Comparison of ENCODE assay signal across 7 mouse cellular contexts in the genomic region with DNA sequence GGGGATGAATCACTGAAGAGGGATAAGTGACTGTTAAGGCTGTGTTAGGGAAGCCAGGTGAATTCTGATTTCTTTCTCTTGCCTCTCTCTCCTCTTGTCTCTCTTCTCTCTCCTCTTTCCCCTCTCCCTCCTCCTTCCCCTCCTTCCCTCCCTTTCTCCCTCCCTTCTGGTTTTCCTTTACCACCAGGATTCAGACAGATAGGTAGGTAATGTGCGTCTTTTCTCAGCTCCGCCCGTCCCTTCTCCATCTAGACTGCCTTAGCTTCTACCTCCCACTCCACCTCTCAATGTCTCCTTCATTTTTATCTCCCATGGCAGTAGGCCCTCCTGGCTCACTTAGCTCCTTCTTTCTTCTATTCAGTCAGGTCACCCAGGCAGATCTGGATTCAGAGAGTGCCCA. TPM values are rescaled to one million over a fixed set of nuclear protein-coding genes. Genes with fewer than 3 reads are reported as not detected.
DNase-seq lines count a peak whose midpoint lies in the region; ATAC-seq and TF ChIP-seq lines count a peak whose summit lies in the region.

No protein-coding gene starts in this region.

- H3K4me3 ChIP-seq in lung, embryonic 15.5 days = peak overlapping the region; percentile 57
- peak overlapping the region; percentile 60 for H3K4me3 ChIP-seq in forebrain, embryonic 10.5 days
- peak overlapping the region; percentile 66 for H3K4me3 ChIP-seq in limb, embryonic 10.5 days
- peak overlapping the region; percentile 66 for H3K4me3 ChIP-seq in olfactory bulb, adult 2 months (ENCODE audit: insufficient read depth, low read depth, low read length)

- H3K9ac ChIP-seq in lung, embryonic 15.5 days = peak overlapping the region; percentile 60

- no peaks in the 10 kb centered on the region for H3K27me3 ChIP-seq in lung, embryonic 15.5 days
- H3K27me3 ChIP-seq in forebrain, embryonic 10.5 days (ENCODE audit: poor library complexity, severe bottlenecking) = peaks cover 65% of the 10 kb centered on the region
- H3K27me3 ChIP-seq in limb, embryonic 10.5 days (ENCODE audit: low read depth, poor library complexity, severe bottlenecking) = peaks cover 58% of the 10 kb centered on the region

- TF ChIP-seq POLR2A in olfactory bulb, adult 2 months (IDR thresholded peaks at IDR 0.05; ENCODE audit: insufficient read depth, low read depth, low read length) = no peak

- no peaks in the 10 kb centered on the region for H3K9me3 ChIP-seq in lung, embryonic 15.5 days
- no peaks in the 10 kb centered on the region for H3K9me3 ChIP-seq in forebrain, embryonic 10.5 days
- H3K9me3 ChIP-seq in limb, embryonic 10.5 days (replicated peaks) = no peaks in the 10 kb centered on the region

- H3K27ac ChIP-seq in lung, embryonic 15.5 days = no peak overlapping the region
- peak overlapping the region; percentile 79 for H3K27ac ChIP-seq in forebrain, embryonic 10.5 days
- H3K27ac ChIP-seq in limb, embryonic 10.5 days = peak overlapping the region; percentile 68; the same call in 1 of the 2 replicates
- peak overlapping the region; percentile 59 for H3K27ac ChIP-seq in olfactory bulb, adult 2 months (ENCODE audit: insufficient read depth, low read depth, low read length)

- H3K36me3 ChIP-seq in lung, embryonic 15.5 days = no peaks in the 10 kb centered on the region
- no peaks in the 10 kb centered on the region for H3K36me3 ChIP-seq in forebrain, embryonic 10.5 days (replicated peaks)
- H3K36me3 ChIP-seq in limb, embryonic 10.5 days = no peaks in the 10 kb centered on the region

- no peak for TF ChIP-seq CTCF in olfactory bulb, adult 2 months (IDR thresholded peaks at IDR 0.05; ENCODE audit: insufficient read depth, low read depth, low read length)

- WGBS in lung, embryonic 15.5 days = 40% methylated on average over 3 of the region's 3 CpGs
- 17% methylated on average over 3 of the region's 3 CpGs for WGBS in forebrain, embryonic 10.5 days
- 14% methylated on average over 3 of the region's 3 CpGs for WGBS in limb, embryonic 10.5 days
- 46% methylated on average over 3 of the region's 3 CpGs for WGBS in olfactory bulb, adult 2 months

- H3K4me2 ChIP-seq in lung, embryonic 15.5 days = peak overlapping the region; percentile 98

- peaks cover 64% of the 10 kb centered on the region for H3K4me1 ChIP-seq in lung, embryonic 15.5 days
- H3K4me1 ChIP-seq in forebrain, embryonic 10.5 days = peaks cover 55% of the 10 kb centered on the region
- H3K4me1 ChIP-seq in limb, embryonic 10.5 days = peaks cover 36% of the 10 kb centered on the region
- peaks cover 14% of the 10 kb centered on the region for H3K4me1 ChIP-seq in olfactory bulb, adult 2 months (ENCODE audit: control insufficient read depth, insufficient read depth, low read length)

- no peak for DNase-seq in lung, postnatal 10 days
- no peak for DNase-seq in forebrain, embryonic 10.5 days (ENCODE audit: extremely low spot score, low spot score)
- no peak for DNase-seq in limb, embryonic 10.5 days (ENCODE audit: low spot score)
- no peak for DNase-seq in ovary, adult 18-20 months (ENCODE audit: low spot score)
- DNase-seq in adrenal gland, postnatal 4 days (ENCODE audit: low spot score in 2 of 2) = no peak

- no peak for ATAC-seq in lung, embryonic 15.5 days (ENCODE audit: borderline replicate concordance, extremely low read depth, low FRiP score, low TSS enrichment)

RNA-seq across cellular contexts. Expression of a gene that starts 1.2 kb away (rescaled TPM):
- polyA plus RNA-seq in lung, embryonic 15.5 days (2015; fragmentation: Nextera tagmentation; extraction: Ambion mirVana) = 2.6 TPM in 2 replicates
- polyA plus RNA-seq in forebrain, embryonic 10.5 days (2016; fragmentation: Nextera tagmentation; extraction: Ambion mirVana) = 1.5 and 2.0 TPM in 2 replicates
- polyA plus RNA-seq in limb, embryonic 10.5 days (2016; fragmentation: Nextera tagmentation; extraction: Ambion mirVana) = 0.33 and 0.50 TPM in 2 replicates
- not detected in 2 replicates for polyA plus RNA-seq in olfactory bulb, adult 2 months (2012; ENCODE audit: insufficient read depth, insufficient read length, low replicate concordance, missing spikeins)
- total RNA-seq in adrenal gland, postnatal 4 days (2021) = 1 to 10 TPM; 3.5 to 3.8 TPM

RNA-seq across cellular contexts. Expression of a gene that starts 18.2 kb away (rescaled TPM):
- 40.8 and 41.3 TPM in 2 replicates for polyA plus RNA-seq in lung, embryonic 15.5 days (2015; fragmentation: Nextera tagmentation; extraction: Ambion mirVana)
- polyA plus RNA-seq in forebrain, embryonic 10.5 days (2016; fragmentation: Nextera tagmentation; extraction: Ambion mirVana) = 51.3 and 54.1 TPM in 2 replicates
- 51.6 and 53.4 TPM in 2 replicates for polyA plus RNA-seq in limb, embryonic 10.5 days (2016; fragmentation: Nextera tagmentation; extraction: Ambion mirVana)
- not detected in 2 replicates for polyA plus RNA-seq in olfactory bulb, adult 2 months (2012; ENCODE audit: insufficient read depth, insufficient read length, low replicate concordance, missing spikeins)
- 10 to 100 TPM; 22.4 to 24.6 TPM for total RNA-seq in adrenal gland, postnatal 4 days (2021)
